Comparison of ENCODE assay signal across 8 mouse cellular contexts in the genomic region with DNA sequence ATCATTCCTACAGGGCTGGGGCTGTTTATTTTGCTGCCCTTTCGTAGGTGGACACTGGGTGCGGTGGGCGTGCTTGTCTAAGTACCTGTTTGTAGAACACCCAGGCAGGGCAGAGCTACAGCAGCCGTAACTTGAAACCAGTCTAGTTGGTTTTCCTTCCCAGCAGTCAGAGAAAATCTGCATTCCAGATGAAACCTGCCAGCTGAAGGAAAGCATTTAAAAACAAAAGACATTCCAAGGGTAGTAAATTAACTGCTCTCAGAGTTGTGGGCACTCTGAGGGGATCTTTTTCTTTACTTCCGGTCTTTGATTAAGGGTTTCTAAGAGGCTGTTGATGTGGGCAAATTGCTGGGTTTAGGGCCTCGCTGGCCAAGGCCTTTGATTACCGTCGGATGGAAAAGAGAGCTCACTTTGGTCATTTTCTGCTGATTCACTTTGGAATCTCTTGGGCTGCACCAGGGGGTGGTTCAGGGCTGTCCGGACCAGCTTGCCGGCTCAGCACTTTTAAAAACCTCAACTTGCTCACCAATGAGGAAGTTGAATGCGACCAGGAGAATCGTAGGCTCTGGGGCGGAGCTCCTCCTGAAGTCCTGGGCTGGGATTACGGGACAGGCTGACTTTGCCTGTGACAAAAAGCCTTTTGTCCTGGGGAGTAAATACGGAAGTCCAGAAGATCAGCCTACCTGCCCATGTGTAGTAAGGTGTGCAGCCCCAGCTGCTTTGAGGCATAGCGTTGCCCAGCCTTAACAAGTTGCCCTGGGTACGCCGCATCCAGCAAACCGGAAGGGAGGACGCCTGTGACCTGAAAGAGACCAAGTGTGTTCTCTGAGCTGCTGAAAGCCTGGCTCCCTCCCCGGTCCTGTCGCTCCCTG.
A peak's percentile ranks its signal among the peaks of the same experiment; 100 is the strongest.
DNase-seq lines count a peak whose midpoint lies in the region; ATAC-seq and TF ChIP-seq lines count a peak whose summit lies in the region.

No protein-coding gene starts in this region.

- no peaks in the 10 kb centered on the region for H3K36me3 ChIP-seq in intestine, embryonic 15.5 days
- H3K36me3 ChIP-seq in liver, postnatal 0 days (replicated peaks; ENCODE audit: insufficient read depth, low read length) = no peaks in the 10 kb centered on the region
- H3K36me3 ChIP-seq in neural tube, embryonic 13.5 days = no peaks in the 10 kb centered on the region

- H3K27ac ChIP-seq in intestine, embryonic 15.5 days = peak overlapping the region; percentile 75
- 0 out of 2 replicates have a peak overlapping the region, but pooled peaks have one; percentile 11 for H3K27ac ChIP-seq in liver, postnatal 0 days (ENCODE audit: low read depth)
- H3K27ac ChIP-seq in neural tube, embryonic 13.5 days (replicated peaks) = no peak overlapping the region

- peak overlapping the region; percentile 27 for H3K9ac ChIP-seq in intestine, embryonic 15.5 days
- peak overlapping the region; percentile 27; the same call in 1 of the 2 replicates for H3K9ac ChIP-seq in liver, postnatal 0 days (replicated peaks)
- H3K9ac ChIP-seq in neural tube, embryonic 13.5 days = no peak overlapping the region

- no peaks in the 10 kb centered on the region for H3K9me3 ChIP-seq in intestine, embryonic 15.5 days
- H3K9me3 ChIP-seq in liver, postnatal 0 days (ENCODE audit: low read length) = no peaks in the 10 kb centered on the region
- H3K9me3 ChIP-seq in neural tube, embryonic 13.5 days = no peaks in the 10 kb centered on the region

- WGBS in intestine, embryonic 15.5 days = 7% methylated on average over 22 of the region's 22 CpGs
- 9% methylated on average over 22 of the region's 22 CpGs for WGBS in liver, postnatal 0 days (ENCODE audit: insufficient replicate concordance)
- 14% methylated on average over 22 of the region's 22 CpGs for WGBS in neural tube, embryonic 13.5 days

- ATAC-seq in granulocyte monocyte progenitor cell, adult 5-6 weeks (replicated peaks; ENCODE audit: poor library complexity, severe bottlenecking) = peak; percentile 91
- peak; percentile 94 for ATAC-seq in intestine, embryonic 15.5 days
- ATAC-seq in liver, postnatal 0 days = peak; percentile 83
- peak; percentile 40; the same call in 1 of the 2 replicates for ATAC-seq in neural tube, embryonic 13.5 days (ENCODE audit: low read depth)

- no peak for TF ChIP-seq EP300 in liver, postnatal 0 days (IDR thresholded peaks at IDR 0.05; ENCODE audit: low read depth)

- peaks cover 10% of the 10 kb centered on the region; the same call in 1 of the 2 replicates for H3K4me1 ChIP-seq in intestine, embryonic 15.5 days (replicated peaks)
- H3K4me1 ChIP-seq in liver, postnatal 0 days (ENCODE audit: insufficient read depth) = peaks cover 6% of the 10 kb centered on the region; the same call in 1 of the 2 replicates
- peaks cover 14% of the 10 kb centered on the region for H3K4me1 ChIP-seq in neural tube, embryonic 13.5 days (replicated peaks)

- no peaks in the 10 kb centered on the region for H3K27me3 ChIP-seq in intestine, embryonic 15.5 days (replicated peaks)
- H3K27me3 ChIP-seq in liver, postnatal 0 days (ENCODE audit: insufficient read depth, low read length) = no peaks in the 10 kb centered on the region
- H3K27me3 ChIP-seq in neural tube, embryonic 13.5 days = peaks cover 12% of the 10 kb centered on the region; the same call in 1 of the 2 replicates

- peak overlapping the region; percentile 34 for H3K4me3 ChIP-seq in intestine, embryonic 15.5 days (replicated peaks)
- H3K4me3 ChIP-seq in liver, postnatal 0 days (ENCODE audit: low read depth, low read length) = peak overlapping the region; percentile 45
- peak overlapping the region; percentile 24 for H3K4me3 ChIP-seq in neural tube, embryonic 13.5 days

- peak; percentile 6 for DNase-seq in MEL-GATA-1-ER (ENCODE audit: extremely low read depth, low read depth)
- peak; percentile 17 for DNase-seq in c-Kit-positive CD71-negative TER-119-negative erythroid progenitor cells, embryonic 14.5 days (ENCODE audit: low read depth)
- peak; percentile 33 for DNase-seq in liver, postnatal 0 days
- no peak for DNase-seq in frontal cortex, postnatal 25 days (ENCODE audit: low spot score in 2 of 2)
- no peak for DNase-seq in cerebellum, postnatal 36 days

- no peak for TF ChIP-seq CTCF in liver, postnatal 0 days (IDR thresholded peaks at IDR 0.05; ENCODE audit: low read depth)

- H3K4me2 ChIP-seq in intestine, embryonic 15.5 days (replicated peaks) = peak overlapping the region; percentile 64
- H3K4me2 ChIP-seq in liver, postnatal 0 days (ENCODE audit: low read depth, low read length) = peak overlapping the region; percentile 75
- peak overlapping the region; percentile 50 for H3K4me2 ChIP-seq in neural tube, embryonic 13.5 days

Comparison
In these comparisons a context has a peak if more than half of its experiments do, and no peak if none do; other contexts are left out.
1. DNase-seq: peak in MEL-GATA-1-ER (single experiment), c-Kit-positive CD71-negative TER-119-negative erythroid progenitor cells, embryonic 14.5 days (single experiment) and liver, postnatal 0 days (single experiment); none in frontal cortex, postnatal 25 days (0 of 2) and cerebellum, postnatal 36 days (0 of 2).
2. ATAC-seq: peak in every context shown above with its lines; median percentile 94 in intestine, embryonic 15.5 days; 91 in granulocyte monocyte progenitor cell, adult 5-6 weeks; 83 in liver, postnatal 0 days; 40 in neural tube, embryonic 13.5 days.
3. Peak in every context shown above with its lines, with median percentiles within 50 percentile points of each other: H3K4me2 ChIP-seq and H3K4me3 ChIP-seq.